Mouse (Mus musculus): ENCODE results near the gene Fem1b.

- TF ChIP-seq CTCF (IDR thresholded peaks at IDR 0.05; ENCODE audit: control insufficient read depth, insufficient read depth, low read length) = peak; percentile 25; the same call in 1 of the 2 replicates
- no peak for TF ChIP-seq POLR2A (IDR thresholded peaks at IDR 0.05; ENCODE audit: borderline replicate concordance, control insufficient read depth, low read depth, low read length)
Measured at GRCm38 (mm10) chr9:62759601-62760000, 52.1 kb downstream of the Fem1b start.
